Mouse (Mus musculus) liver, adult 2 months (tissue): ENCODE results near the gene Vwa5b2.
A peak's percentile ranks its signal among the peaks of the same experiment; 100 is the strongest.

Experiments used
- CTCF ChIP-seq: fragments of 200-500 bp; IDR thresholded peaks from 2 replicates; pipeline ENCODE4 v1.5.1; 2011; ENCODE audit warnings: low read depth, low read length, control low read depth
- POLR2A ChIP-seq: fragments of 200-500 bp; IDR thresholded peaks from 2 replicates; pipeline ENCODE4 v1.6.1; 2011; ENCODE audit warnings: low read length, control low read depth; ENCODE audit not compliant: insufficient read depth; ENCODE audit errors: extremely low read depth

GRCm38 (mm10) chr16:20621191-20621990 lies 32.1 kb downstream of the Vwa5b2 start, which contains the start of gene Camk2n2:
- TF ChIP-seq CTCF (no peak), POLR2A (0 out of 2 replicates have a peak, but pooled peaks have one; percentile 3)
